12 mouse cellular contexts compared by ENCODE assay signal in genomic region chr9:50495405-50496150, GRCm38 (mm10). TPM values are rescaled to one million over a fixed set of nuclear protein-coding genes. Genes with fewer than 3 reads are reported as not detected.
A peak's percentile ranks its signal among the peaks of the same experiment; 100 is the strongest.
DNase-seq lines count a peak whose midpoint lies in the region; ATAC-seq and TF ChIP-seq lines count a peak whose summit lies in the region.
"Had no signal": no experiment of that assay in that cellular context is flagged by ENCODE, and none has a peak within 500 bp of the region (broad histone marks: within the 10 kb centered on the region; RNA-seq: fewer than 3 reads in every experiment).

No protein-coding gene starts in this region.

- H3K9me3 ChIP-seq in heart, embryonic 13.5 days: no peaks in the 10 kb centered on the region
- no peaks in the 10 kb centered on the region for H3K9me3 ChIP-seq in megakaryocyte, embryonic 14.5 days
- no peaks in the 10 kb centered on the region for H3K9me3 ChIP-seq in hindbrain, embryonic 14.5 days (ENCODE audit: control insufficient read depth, low read length)
- no peaks in the 10 kb centered on the region for H3K9me3 ChIP-seq in midbrain, postnatal 0 days (ENCODE audit: low read length)

- H3K27me3 ChIP-seq in heart, embryonic 13.5 days (replicated peaks): no peaks in the 10 kb centered on the region
- peaks cover 3% of the 10 kb centered on the region for H3K27me3 ChIP-seq in megakaryocyte, embryonic 14.5 days (replicated peaks)
- H3K27me3 ChIP-seq in hindbrain, embryonic 14.5 days (ENCODE audit: control insufficient read depth, insufficient read depth, low read length): no peaks in the 10 kb centered on the region
- no peaks in the 10 kb centered on the region for H3K27me3 ChIP-seq in midbrain, postnatal 0 days (ENCODE audit: insufficient read depth, low read length)
- H3K27me3 ChIP-seq: CH12.LX had no signal

- DNase-seq in heart, adult 9 months (ENCODE audit: low spot score in 2 of 2): no peak
- no peak for DNase-seq in hindbrain, embryonic 14.5 days (ENCODE audit: low spot score)
- peak; percentile 9 for DNase-seq in midbrain, postnatal 0 days (ENCODE audit: low spot score)
- DNase-seq in adrenal gland, postnatal 25 days: no peak
- DNase-seq in thymus, postnatal 0 days (ENCODE audit: low spot score): no peak
- DNase-seq: adrenal gland, postnatal 10 days; cerebellum, adult 9-10 months; left cerebral cortex, postnatal 4 days had no signal

- no peak for ATAC-seq in heart, embryonic 13.5 days (ENCODE audit: extremely low read depth, insufficient number of reproducible peaks, low FRiP score, low TSS enrichment)
- no peak for ATAC-seq in megakaryocyte, adult 5-6 weeks (ENCODE audit: poor library complexity, severe bottlenecking)
- no peak for ATAC-seq in hindbrain, embryonic 14.5 days (ENCODE audit: low FRiP score)
- ATAC-seq in midbrain, postnatal 0 days (ENCODE audit: low FRiP score): no peak

- no peak for TF ChIP-seq CTCF in midbrain, postnatal 0 days (IDR thresholded peaks at IDR 0.05)

- 58% methylated on average over 10 of the region's 10 CpGs for WGBS in heart, embryonic 13.5 days
- 70% methylated on average over 10 of the region's 10 CpGs for WGBS in hindbrain, embryonic 14.5 days
- 71% methylated on average over 10 of the region's 10 CpGs for WGBS in midbrain, postnatal 0 days

- no peak overlapping the region for H3K27ac ChIP-seq in heart, embryonic 13.5 days (replicated peaks)
- H3K27ac ChIP-seq in hindbrain, embryonic 14.5 days: no peak overlapping the region
- H3K27ac ChIP-seq in midbrain, postnatal 0 days (ENCODE audit: low read depth, low read length): no peak overlapping the region

- peak overlapping the region; percentile 42 for H3K4me2 ChIP-seq in heart, embryonic 13.5 days
- H3K4me2 ChIP-seq in hindbrain, embryonic 14.5 days (replicated peaks): 0 out of 2 replicates have a peak overlapping the region, but pooled peaks have one; percentile 8
- H3K4me2 ChIP-seq in midbrain, postnatal 0 days (ENCODE audit: low read depth, low read length, poor library complexity, severe bottlenecking): no peak overlapping the region

- H3K36me3 ChIP-seq in heart, embryonic 13.5 days: no peaks in the 10 kb centered on the region
- no peaks in the 10 kb centered on the region for H3K36me3 ChIP-seq in megakaryocyte, embryonic 14.5 days (replicated peaks; ENCODE audit: low read length)
- no peaks in the 10 kb centered on the region for H3K36me3 ChIP-seq in hindbrain, embryonic 14.5 days (replicated peaks; ENCODE audit: control insufficient read depth, insufficient read depth)
- no peaks in the 10 kb centered on the region for H3K36me3 ChIP-seq in midbrain, postnatal 0 days (ENCODE audit: insufficient read depth, low read length)

- H3K4me3 ChIP-seq in heart, embryonic 13.5 days: no peak overlapping the region
- H3K4me3 ChIP-seq in megakaryocyte, embryonic 14.5 days (replicated peaks): peak overlapping the region; percentile 56
- no peak overlapping the region for H3K4me3 ChIP-seq in hindbrain, embryonic 14.5 days (replicated peaks; ENCODE audit: low read length)
- H3K4me3 ChIP-seq in midbrain, postnatal 0 days (ENCODE audit: low read depth, low read length): no peak overlapping the region

- 0 out of 2 replicates have a peak overlapping the region, but pooled peaks have one; percentile 7 for H3K9ac ChIP-seq in heart, embryonic 13.5 days
- no peak overlapping the region for H3K9ac ChIP-seq in hindbrain, embryonic 14.5 days
- H3K9ac ChIP-seq in midbrain, postnatal 0 days (replicated peaks; ENCODE audit: low read length, poor library complexity, severe bottlenecking): no peak overlapping the region

- H3K4me1 ChIP-seq in heart, embryonic 13.5 days: peaks cover 20% of the 10 kb centered on the region
- H3K4me1 ChIP-seq in megakaryocyte, embryonic 14.5 days: peaks cover 43% of the 10 kb centered on the region
- H3K4me1 ChIP-seq in hindbrain, embryonic 14.5 days (replicated peaks; ENCODE audit: control insufficient read depth, insufficient read depth, low read length): 0 out of 2 replicates have a peak, but pooled peaks cover 7% of the 10 kb centered on the region
- no peaks in the 10 kb centered on the region for H3K4me1 ChIP-seq in midbrain, postnatal 0 days (ENCODE audit: insufficient read depth, low read length)

RNA-seq across cellular contexts. Expression of gene Plet1, which starts 1.3 kb away (rescaled TPM):
- polyA plus RNA-seq in heart, embryonic 13.5 days (2015; fragmentation: Nextera tagmentation; extraction: Ambion mirVana): 0.14 and 0.19 TPM in 2 replicates
- polyA plus RNA-seq in megakaryocyte, embryonic 14.5 days (2012; ENCODE audit: insufficient read depth, low replicate concordance): not detected in 2 replicates
- not detected in 2 replicates for total RNA-seq in megakaryocyte, adult 5-6 weeks (2015)
- total RNA-seq in megakaryocyte, adult 5-6 weeks (2017): not detected in 2 replicates
- polyA plus RNA-seq in hindbrain, embryonic 14.5 days (2014; fragmentation: Nextera tagmentation; extraction: Ambion mirVana): 0.24 and 0.43 TPM in 2 replicates
- 0.33 TPM in 1 of 2 replicates, not detected in the other for total RNA-seq in midbrain, postnatal 0 days (2014; rRNA removed)
- 0.52 and 0.80 TPM in 2 replicates for polyA plus RNA-seq in midbrain, postnatal 0 days (2015; fragmentation: Nextera tagmentation; extraction: Ambion mirVana)
- 0.18 TPM in 1 of 2 replicates, not detected in the other for total RNA-seq in adrenal gland, postnatal 25 days (2021)
- 5.0 and 5.3 TPM in 2 replicates for polyA plus RNA-seq in thymus, postnatal 0 days (2015; fragmentation: Nextera tagmentation; extraction: Ambion mirVana)
- total RNA-seq: left cerebral cortex, postnatal 4 days had no signal

RNA-seq across cellular contexts. Expression of gene Pts, which starts 32.9 kb away (rescaled TPM):
- polyA plus RNA-seq in heart, embryonic 13.5 days (2015; fragmentation: Nextera tagmentation; extraction: Ambion mirVana): 76.0 and 79.3 TPM in 2 replicates
- 15.7 TPM in 1 of 2 replicates, not detected in the other for polyA plus RNA-seq in megakaryocyte, embryonic 14.5 days (2012; ENCODE audit: insufficient read depth, low replicate concordance)
- 97.1 and 106 TPM in 2 replicates for total RNA-seq in megakaryocyte, adult 5-6 weeks (2015)
- 61.2 and 67.4 TPM in 2 replicates for total RNA-seq in megakaryocyte, adult 5-6 weeks (2017)
- polyA plus RNA-seq in hindbrain, embryonic 14.5 days (2014; fragmentation: Nextera tagmentation; extraction: Ambion mirVana): 96.7 and 120 TPM in 2 replicates
- total RNA-seq in midbrain, postnatal 0 days (2014; rRNA removed): 76.6 and 82.3 TPM in 2 replicates
- polyA plus RNA-seq in midbrain, postnatal 0 days (2015; fragmentation: Nextera tagmentation; extraction: Ambion mirVana): 116 and 119 TPM in 2 replicates
- 68.9 and 81.6 TPM in 2 replicates for total RNA-seq in adrenal gland, postnatal 25 days (2021)
- 141 and 158 TPM in 2 replicates for polyA plus RNA-seq in thymus, postnatal 0 days (2015; fragmentation: Nextera tagmentation; extraction: Ambion mirVana)

RNA-seq across cellular contexts. Expression of gene Il18, which starts 59.0 kb away (rescaled TPM):
- polyA plus RNA-seq in heart, embryonic 13.5 days (2015; fragmentation: Nextera tagmentation; extraction: Ambion mirVana): 5.5 and 7.1 TPM in 2 replicates
- 2.0 TPM in 1 of 2 replicates, not detected in the other for polyA plus RNA-seq in megakaryocyte, embryonic 14.5 days (2012; ENCODE audit: insufficient read depth, low replicate concordance)
- 9.9 and 20.1 TPM in 2 replicates for total RNA-seq in megakaryocyte, adult 5-6 weeks (2015)
- total RNA-seq in megakaryocyte, adult 5-6 weeks (2017): 10.2 and 14.5 TPM in 2 replicates
- polyA plus RNA-seq in hindbrain, embryonic 14.5 days (2014; fragmentation: Nextera tagmentation; extraction: Ambion mirVana): 18.6 and 19.2 TPM in 2 replicates
- total RNA-seq in midbrain, postnatal 0 days (2014; rRNA removed): 18.2 and 20.5 TPM in 2 replicates
- polyA plus RNA-seq in midbrain, postnatal 0 days (2015; fragmentation: Nextera tagmentation; extraction: Ambion mirVana): 35.0 and 37.8 TPM in 2 replicates
- total RNA-seq in adrenal gland, postnatal 25 days (2021): 3.4 and 5.1 TPM in 2 replicates
- 25.7 and 28.5 TPM in 2 replicates for polyA plus RNA-seq in thymus, postnatal 0 days (2015; fragmentation: Nextera tagmentation; extraction: Ambion mirVana)

RNA-seq across cellular contexts. Expression of gene Bco2, which starts 59.4 kb away (rescaled TPM):
- 0.20 TPM in 1 of 2 replicates, not detected in the other for polyA plus RNA-seq in heart, embryonic 13.5 days (2015; fragmentation: Nextera tagmentation; extraction: Ambion mirVana)
- 0.09 TPM in 1 of 2 replicates, not detected in the other for polyA plus RNA-seq in megakaryocyte, embryonic 14.5 days (2012; ENCODE audit: insufficient read depth, low replicate concordance)
- 0.39 and 0.49 TPM in 2 replicates for total RNA-seq in megakaryocyte, adult 5-6 weeks (2015)
- total RNA-seq in megakaryocyte, adult 5-6 weeks (2017): 0.85 and 1.6 TPM in 2 replicates
- 0.25 and 0.35 TPM in 2 replicates for polyA plus RNA-seq in hindbrain, embryonic 14.5 days (2014; fragmentation: Nextera tagmentation; extraction: Ambion mirVana)
- total RNA-seq in midbrain, postnatal 0 days (2014; rRNA removed): 0.14 and 0.49 TPM in 2 replicates
- 0.42 and 0.48 TPM in 2 replicates for polyA plus RNA-seq in midbrain, postnatal 0 days (2015; fragmentation: Nextera tagmentation; extraction: Ambion mirVana)
- 4.5 and 4.8 TPM in 2 replicates for total RNA-seq in adrenal gland, postnatal 25 days (2021)
- 0.39 and 0.45 TPM in 2 replicates for polyA plus RNA-seq in thymus, postnatal 0 days (2015; fragmentation: Nextera tagmentation; extraction: Ambion mirVana)
